Mouse (Mus musculus) hindbrain, embryonic 15.5 days (tissue): ENCODE results near the gene Clec4b1. TPM values are rescaled to one million over a fixed set of nuclear protein-coding genes. Genes with fewer than 3 reads are reported as not detected.
"Not testable (repeated sequence)": the region's sequence is repeated elsewhere in the genome, so short reads cannot be mapped to it uniquely, and the experiment has no call there.

ENCODE experiments used
- ATAC-seq: fragments of 200-750 bp; cut with Nextera tagmentation; 2 replicates; pipeline ENCODE4 v1.8.0; 2017; ENCODE audit warnings: low read depth, moderate number of reproducible peaks, moderate TSS enrichment; ENCODE audit not compliant: low FRiP score
- H3K27ac ChIP-seq: fragments of 300-500 bp; sonication (generic); replicated peaks from 2 replicates; pipeline ENCODE4 v1.5.1; 2015; ENCODE audit warnings: mild to moderate bottlenecking, inconsistent platforms
- H3K27me3 ChIP-seq: fragments of 300-500 bp; sonication (generic); 2 replicates; pipeline ENCODE4 v1.6.1; 2015; ENCODE audit warnings: control low read depth, inconsistent platforms
- H3K36me3 ChIP-seq: fragments of 300-500 bp; sonication (generic); 2 replicates; pipeline ENCODE4 v1.6.1; 2015; ENCODE audit warnings: control low read depth, inconsistent platforms
- H3K4me1 ChIP-seq: fragments of 300-500 bp; sonication (generic); replicated peaks from 2 replicates; pipeline ENCODE4 v1.6.1; 2015; ENCODE audit warnings: control low read depth, inconsistent platforms
- H3K4me2 ChIP-seq: fragments of 300-500 bp; sonication (generic); 2 replicates; pipeline ENCODE4 v1.6.1; 2015; ENCODE audit warnings: moderate library complexity, mild to moderate bottlenecking, inconsistent platforms
- H3K4me3 ChIP-seq: fragments of 300-500 bp; sonication (generic); 2 replicates; pipeline ENCODE4 v1.5.1; 2015; ENCODE audit warnings: mild to moderate bottlenecking, inconsistent platforms
- H3K9ac ChIP-seq: fragments of 300-500 bp; sonication (generic); 2 replicates; pipeline ENCODE4 v1.6.1; 2015; ENCODE audit warnings: inconsistent platforms
- H3K9me3 ChIP-seq: fragments of 300-500 bp; sonication (generic); 2 replicates; pipeline ENCODE4 v1.6.1; 2016; ENCODE audit warnings: control low read depth, inconsistent platforms
- WGBS: fragments of 180-500 bp; shearing (Covaris S2); methylation state at CpG from one replicate; pipeline ENCODE4 v1.1.7; 2015; 5-methylcytosine and 5-hydroxymethylcytosine counted together
- polyA plus RNA-seq: library from polyadenylated mRNA; unstranded; fragments of >200 nt; fragmentation: Nextera tagmentation; extraction: Ambion mirVana; gene quantifications from 2 replicates; pipeline ENCODE4 v1.2.1, GENCODE M21; 2015

Clec4b1 gene
- not detected in 2 replicates for polyA plus RNA-seq

DNA sequence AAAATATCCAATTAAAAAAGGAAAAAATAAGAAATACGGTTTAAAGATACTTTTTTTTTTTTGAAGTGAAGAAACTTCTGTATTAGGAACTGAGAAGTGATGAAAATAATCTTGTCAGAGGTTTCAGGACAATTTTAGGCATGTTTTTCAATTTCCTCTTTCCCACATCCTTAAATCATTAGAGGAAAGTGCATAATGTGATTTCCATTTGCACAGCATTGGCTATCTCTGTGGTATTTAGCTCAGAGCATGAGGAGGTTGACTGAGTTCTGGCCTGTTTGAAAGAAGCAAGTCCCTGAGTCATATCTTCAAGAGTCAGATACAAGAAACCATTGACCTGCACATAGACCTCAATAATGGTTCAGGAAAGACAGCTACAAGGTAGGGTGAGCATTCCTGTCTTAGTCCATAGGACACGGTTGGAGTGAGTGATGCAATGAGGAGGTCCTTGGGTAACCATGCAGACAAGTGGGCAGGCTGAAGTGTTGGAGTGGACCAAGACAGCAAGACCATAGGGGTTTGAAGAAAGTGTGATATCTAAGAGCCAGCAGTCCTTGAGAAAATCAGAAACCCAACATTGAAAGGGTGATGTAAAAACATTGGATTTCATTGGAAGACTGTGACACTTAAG lies at the start of gene Clec4b1:
Gene Clec4b1, plus strand, starts transcription at position 221 of the 631 bp plus-strand sequence.
- Histone ChIP-seq H3K4me2 (no peak within 1 kb of the TSS), H3K4me1 (no peaks in the 10 kb centered on the region), H3K27me3 (no peaks in the 10 kb centered on the region), H3K9ac (no peak within 1 kb of the TSS), H3K36me3 (no peaks in the 10 kb centered on the region), H3K27ac (no peak within 1 kb of the TSS), H3K4me3 (no peak within 1 kb of the TSS), H3K9me3 (no peaks in the 10 kb centered on the region)
- WGBS: 87% methylated on average over 2 of the region's 2 CpGs
- no peak for ATAC-seq

DNA sequence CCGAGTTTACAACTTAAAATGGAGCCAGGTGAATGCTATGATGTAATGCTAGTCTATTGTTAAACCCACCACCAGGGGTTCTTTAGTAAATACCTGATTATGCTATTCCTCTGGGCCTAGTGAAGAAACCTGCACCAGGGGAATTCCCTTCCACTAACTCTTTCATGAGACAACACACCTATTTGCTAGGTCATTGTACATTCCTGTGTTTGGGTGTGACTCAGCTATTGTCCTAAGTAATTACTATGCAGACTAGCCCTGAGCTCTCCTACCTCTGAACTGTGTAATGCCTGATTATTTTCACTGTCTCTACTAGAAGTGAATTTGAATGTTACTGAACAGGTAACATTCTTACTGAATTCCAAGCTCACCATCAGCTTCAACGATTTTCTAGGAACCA lies 45.1 kb upstream of the Clec4b1 start:
- 87% methylated on average over 2 of the region's 2 CpGs for WGBS

GRCm38 (mm10) chr6:123005591-123005990 lies 44.2 kb upstream of the Clec4b1 start:
- no peak overlapping the region for H3K27ac ChIP-seq
- WGBS: 75% methylated on average over 1 of the region's 1 CpGs
- no peak for ATAC-seq
- no peaks in the 10 kb centered on the region for H3K4me1 ChIP-seq
- H3K4me2 ChIP-seq: no peak overlapping the region
- no peaks in the 10 kb centered on the region for H3K9me3 ChIP-seq
- no peak overlapping the region for H3K9ac ChIP-seq
- no peaks in the 10 kb centered on the region for H3K36me3 ChIP-seq
- H3K27me3 ChIP-seq: no peaks in the 10 kb centered on the region
- no peak overlapping the region for H3K4me3 ChIP-seq

More for the DNA sequence above, 45.1 kb upstream of the Clec4b1 start:
- H3K4me3 ChIP-seq, H3K4me2 ChIP-seq, H3K36me3 ChIP-seq, H3K27ac ChIP-seq, H3K9me3 ChIP-seq, H3K27me3 ChIP-seq, H3K9ac ChIP-seq, ATAC-seq, H3K4me1 ChIP-seq: not testable (repeated sequence)

DNA sequence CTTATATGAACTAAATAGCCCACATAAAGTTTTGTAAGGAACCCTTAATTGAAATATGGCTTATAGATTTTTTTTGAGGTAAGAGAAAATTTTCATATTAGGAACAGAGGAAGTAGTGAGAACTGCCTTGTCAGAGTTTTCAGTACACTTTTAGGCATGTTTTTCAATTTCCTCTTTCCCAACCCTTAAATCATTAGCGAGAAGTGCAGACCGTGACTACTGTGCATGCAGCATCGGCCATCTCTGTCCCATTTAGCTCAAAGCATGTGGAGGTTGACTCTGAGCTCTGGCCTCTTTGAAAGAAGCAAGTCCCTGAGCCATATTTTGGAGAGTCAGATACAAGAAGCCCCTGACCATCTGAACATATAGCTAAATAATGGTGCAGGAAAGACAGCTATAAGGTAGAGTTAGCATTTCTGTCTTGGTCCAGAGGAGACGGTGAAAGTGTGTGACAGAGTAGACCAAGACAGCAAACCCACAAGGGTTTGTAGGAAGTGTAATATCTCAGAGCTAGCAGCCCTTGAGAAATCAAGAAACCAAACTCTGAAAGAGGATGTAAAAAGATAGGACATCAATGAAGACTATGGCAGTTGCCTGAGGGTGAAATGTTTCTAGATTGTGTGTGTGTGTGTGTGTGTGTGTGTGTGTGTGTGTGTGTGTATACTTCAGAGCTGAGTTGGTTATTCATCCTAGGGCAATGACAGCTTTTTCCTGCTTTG lies 45.5 kb downstream of the Clec4b1 start:
- 93% methylated on average over 4 of the region's 4 CpGs for WGBS
- no peaks in the 10 kb centered on the region for H3K36me3 ChIP-seq
- no peaks in the 10 kb centered on the region for H3K27me3 ChIP-seq
- no peak overlapping the region for H3K27ac ChIP-seq
- H3K4me2 ChIP-seq: no peak overlapping the region
- H3K9ac ChIP-seq: no peak overlapping the region
- H3K9me3 ChIP-seq: no peaks in the 10 kb centered on the region
- ATAC-seq: no peak
- H3K4me3 ChIP-seq: no peak overlapping the region
- H3K4me1 ChIP-seq: no peaks in the 10 kb centered on the region

GRCm38 (mm10) chr6:123106128-123106527 lies 56.4 kb downstream of the Clec4b1 start, which contains the start of gene Clec4a2:
Clec4a2 (plus strand) TSS chr6:123106428.
- H3K4me2 ChIP-seq, H3K4me3 ChIP-seq, H3K27me3 ChIP-seq, ATAC-seq, H3K27ac ChIP-seq, H3K9me3 ChIP-seq, H3K4me1 ChIP-seq, H3K9ac ChIP-seq, H3K36me3 ChIP-seq: not testable (repeated sequence)
- 71% methylated on average over 1 of the region's 1 CpGs for WGBS

Other genes with a start within 250 kb of the Clec4b1 start
- gene Slc2a3, start 248.3 kb upstream of the Clec4b1 start, polyA plus RNA-seq: 43.4 and 44.5 TPM in 2 replicates
- 8.2 and 9.0 TPM in 2 replicates for gene Foxj2, start 230.0 kb upstream of the Clec4b1 start, polyA plus RNA-seq
- gene C3ar1, start 193.8 kb upstream of the Clec4b1 start, polyA plus RNA-seq: 1.7 and 2.6 TPM in 2 replicates
- gene Necap1, start 175.5 kb upstream of the Clec4b1 start, polyA plus RNA-seq: 146 and 152 TPM in 2 replicates
- 1.9 and 2.0 TPM in 2 replicates for gene Clec4a1, start 128.1 kb upstream of the Clec4b1 start, polyA plus RNA-seq
- 1.3 and 2.8 TPM in 2 replicates for gene Clec4a3, start 97.4 kb upstream of the Clec4b1 start, polyA plus RNA-seq
- gene Clec4a4, start 59.6 kb upstream of the Clec4b1 start, polyA plus RNA-seq: not detected in 2 replicates
- gene Clec4a2, start 56.5 kb downstream of the Clec4b1 start, polyA plus RNA-seq: 1.5 and 1.8 TPM in 2 replicates
- not detected in 2 replicates for gene Clec4b2, start 122.9 kb downstream of the Clec4b1 start, polyA plus RNA-seq
- 1.2 and 2.2 TPM in 2 replicates for gene Clec4n, start 179.9 kb downstream of the Clec4b1 start, polyA plus RNA-seq
- not detected in 2 replicates for gene Clec4d, start 212.1 kb downstream of the Clec4b1 start, polyA plus RNA-seq
- gene Clec4e, start 239.9 kb downstream of the Clec4b1 start, polyA plus RNA-seq: 0.08 and 0.13 TPM in 2 replicates